Mouse (Mus musculus) small intestine, adult 2 months (tissue): ENCODE measurements around the gene Ypel2.

Experiments
- CTCF ChIP-seq: fragments of 200-500 bp; IDR thresholded peaks from 2 replicates; pipeline ENCODE4 v1.5.1; 2012; ENCODE audit warnings: low read depth, mild to moderate bottlenecking, control low read depth, inconsistent platforms, low read length, moderate library complexity, mixed read lengths; ENCODE audit not compliant: insufficient replicate concordance, insufficient read length; ENCODE audit errors: extremely low read depth
- POLR2A ChIP-seq: fragments of 200-500 bp; IDR thresholded peaks from 2 replicates; pipeline ENCODE4 v1.6.1; 2012; ENCODE audit warnings: low read depth, mild to moderate bottlenecking, control low read depth, inconsistent platforms, low read length, moderate library complexity

DNA sequence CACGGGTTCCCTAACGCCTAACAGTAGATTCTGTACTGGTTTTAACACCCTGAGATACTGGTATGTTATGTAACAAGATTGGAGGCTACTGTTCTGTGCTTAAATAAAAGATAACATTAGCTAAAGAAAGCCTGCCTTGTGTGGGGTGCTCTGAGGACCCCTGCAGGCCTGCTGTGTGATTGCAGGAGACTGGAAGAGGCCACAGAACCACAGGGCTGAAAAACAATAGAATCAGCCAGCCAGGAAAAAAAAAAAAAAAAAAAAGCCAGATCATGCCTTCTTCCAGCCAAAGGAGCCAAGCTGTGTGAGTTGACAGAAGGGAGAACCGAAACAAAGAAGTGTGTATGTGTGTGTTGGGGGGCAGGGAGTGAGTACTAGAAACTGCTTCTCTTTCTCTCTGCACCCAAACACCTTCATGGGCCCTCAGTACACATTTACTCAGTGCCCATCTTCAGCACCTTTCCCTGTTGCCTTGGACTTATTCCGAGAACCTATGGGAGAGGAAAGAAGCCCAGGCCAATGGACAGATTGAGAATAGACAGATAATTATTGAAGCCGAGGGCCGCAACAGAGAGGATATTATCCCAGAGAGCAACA, 2.2 kb upstream of the Ypel2 start:
- TF ChIP-seq POLR2A (no peak), CTCF (peak; percentile 89; the same call in 1 of the 2 replicates)
